Mouse (Mus musculus): ENCODE measurements around the gene Atp2a1.

- TF ChIP-seq CTCF (conservative IDR thresholded peaks at IDR 0.05; ENCODE audit: insufficient read depth, insufficient read length, low read depth, low read length) (no peak), POLR2A (IDR thresholded peaks at IDR 0.05; ENCODE audit: low read depth, low read length) (no peak)
Observed at GRCm38 (mm10) chr7:126421756-126422155, 41.2 kb downstream of the Atp2a1 start.

Measured in kidney, adult 2 months (tissue).